Mouse (Mus musculus) hindbrain, embryonic 10.5 days (tissue): Measurements from ENCODE around the gene Ehd1. TPM values are rescaled to one million over a fixed set of nuclear protein-coding genes. Genes with fewer than 3 reads are reported as not detected.
A peak's percentile ranks its signal among the peaks of the same experiment; 100 is the strongest.

Experiments
- DNase-seq: peaks from one replicate; pipeline ENCODE4 v3.0.0-alpha.2; 2017; ENCODE audit warnings: low spot score
- H3K27ac ChIP-seq: fragments of 300-500 bp; sonication (generic); 2 replicates; pipeline ENCODE4 v1.5.1; 2016; ENCODE audit warnings: mild to moderate bottlenecking, moderate library complexity
- H3K27me3 ChIP-seq: fragments of 300-500 bp; sonication (generic); 2 replicates; pipeline ENCODE4 v1.6.1; 2016; ENCODE audit warnings: mild to moderate bottlenecking; ENCODE audit not compliant: poor library complexity, insufficient read depth, severe bottlenecking
- H3K36me3 ChIP-seq: fragments of 300-500 bp; sonication (generic); 2 replicates; pipeline ENCODE4 v1.6.1; 2016; ENCODE audit warnings: mild to moderate bottlenecking, moderate library complexity
- H3K4me1 ChIP-seq: fragments of 300-500 bp; sonication (generic); replicated peaks from 2 replicates; pipeline ENCODE4 v1.6.1; 2016; ENCODE audit warnings: mild to moderate bottlenecking
- H3K4me3 ChIP-seq: fragments of 300-500 bp; sonication (generic); 2 replicates; pipeline ENCODE4 v1.5.1; 2016; ENCODE audit warnings: mild to moderate bottlenecking, moderate library complexity
- H3K9me3 ChIP-seq: fragments of 300-500 bp; sonication (generic); 2 replicates; pipeline ENCODE4 v1.6.1; 2016; ENCODE audit warnings: mild to moderate bottlenecking, moderate library complexity
- WGBS: fragments of 180-500 bp; shearing (Covaris S2); methylation state at CpG from one replicate; pipeline ENCODE4 v1.1.7; 2016; 5-methylcytosine and 5-hydroxymethylcytosine counted together
- polyA plus RNA-seq: library from polyadenylated mRNA; unstranded; fragments of >200 nt; fragmentation: Nextera tagmentation; extraction: Ambion mirVana; gene quantifications from 2 replicates; pipeline ENCODE4 v1.2.1, GENCODE M21; 2016

The Ehd1 gene
- 87.8 and 103 TPM in 2 replicates for polyA plus RNA-seq

DNA sequence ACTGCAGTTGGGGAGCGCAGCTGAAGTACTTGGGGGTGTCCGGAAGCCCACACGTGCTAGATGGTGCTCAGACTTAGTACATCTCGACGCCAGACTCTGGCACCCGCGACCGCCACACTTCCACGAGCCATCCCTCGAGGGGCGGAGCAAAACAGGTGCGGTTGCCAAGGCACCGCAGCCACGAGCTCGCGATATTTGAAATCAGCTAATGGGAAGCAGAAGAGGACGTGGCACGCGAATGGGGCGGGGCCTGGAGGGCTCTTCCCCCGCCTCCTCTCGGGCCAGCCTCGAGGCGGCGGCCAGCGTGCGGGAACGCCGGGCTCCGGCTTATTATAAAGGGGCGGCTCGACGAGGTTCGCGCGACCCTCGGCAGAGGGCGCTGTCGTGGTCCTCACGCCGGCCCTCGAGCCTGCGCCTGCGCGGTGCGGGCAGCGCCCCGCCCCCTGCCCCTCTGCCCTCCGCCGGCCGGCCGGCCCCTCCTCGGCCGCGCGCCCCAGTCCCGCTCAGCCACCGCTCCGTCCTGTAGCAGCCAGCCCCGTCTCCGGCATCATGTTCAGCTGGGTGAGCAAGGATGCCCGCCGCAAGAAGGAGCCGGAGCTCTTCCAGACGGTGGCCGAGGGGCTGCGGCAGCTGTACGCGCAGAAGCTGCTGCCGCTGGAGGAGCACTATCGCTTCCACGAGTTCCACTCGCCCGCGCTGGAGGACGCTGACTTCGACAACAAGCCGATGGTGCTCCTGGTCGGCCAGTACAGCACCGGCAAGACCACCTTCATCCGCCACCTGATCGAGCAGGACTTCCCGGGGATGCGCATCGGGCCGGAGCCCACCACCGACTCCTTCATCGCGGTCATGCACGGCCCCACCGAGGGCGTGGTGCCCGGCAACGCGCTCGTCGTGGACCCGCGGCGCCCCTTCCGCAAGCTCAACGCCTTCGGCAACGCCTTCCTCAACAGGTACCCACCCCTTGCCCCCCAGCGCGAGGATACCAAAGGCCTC lies at the start of gene Ehd1:
Ehd1 (plus strand) TSS at position 300 of the 996 bp plus-strand sequence.
- WGBS: under 1% methylated on average over 106 of the region's 106 CpGs
- peaks cover 56% of the 10 kb centered on the region for H3K4me1 ChIP-seq
- H3K4me3 ChIP-seq: peak within 1 kb of the TSS; percentile 94
- peak within 1 kb of the TSS; percentile 92 for H3K27ac ChIP-seq
- peaks cover 27% of the 10 kb centered on the region for H3K36me3 ChIP-seq
- no peaks in the 10 kb centered on the region for H3K9me3 ChIP-seq
- DNase-seq: peak; percentile 98
- H3K27me3 ChIP-seq: no peaks in the 10 kb centered on the region

DNA sequence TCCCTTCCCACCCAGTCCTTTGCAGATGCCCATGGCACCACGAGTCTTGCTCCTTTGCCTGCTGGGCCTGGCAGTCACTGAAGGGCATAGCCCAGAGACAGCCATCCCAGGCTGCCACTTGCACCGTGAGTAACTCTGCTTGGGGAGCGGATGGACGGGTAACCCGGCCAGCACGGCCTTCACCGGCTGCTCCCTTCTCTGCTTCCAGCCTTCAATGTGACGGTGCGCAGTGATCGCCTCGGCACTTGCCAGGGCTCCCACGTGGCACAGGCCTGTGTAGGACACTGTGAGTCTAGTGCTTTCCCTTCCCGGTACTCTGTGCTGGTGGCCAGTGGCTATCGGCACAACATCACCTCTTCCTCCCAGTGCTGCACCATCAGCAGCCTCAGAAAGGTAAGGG lies 49.8 kb upstream of the Ehd1 start:
- WGBS: 89% methylated on average over 14 of the region's 14 CpGs
- no peak overlapping the region; the same call in 1 of the 2 replicates for H3K27ac ChIP-seq
- H3K4me3 ChIP-seq: no peak overlapping the region
- no peaks in the 10 kb centered on the region for H3K9me3 ChIP-seq
- H3K27me3 ChIP-seq: no peaks in the 10 kb centered on the region
- H3K4me1 ChIP-seq: peaks cover 12% of the 10 kb centered on the region
- no peak for DNase-seq
- peaks cover 53% of the 10 kb centered on the region for H3K36me3 ChIP-seq

DNA sequence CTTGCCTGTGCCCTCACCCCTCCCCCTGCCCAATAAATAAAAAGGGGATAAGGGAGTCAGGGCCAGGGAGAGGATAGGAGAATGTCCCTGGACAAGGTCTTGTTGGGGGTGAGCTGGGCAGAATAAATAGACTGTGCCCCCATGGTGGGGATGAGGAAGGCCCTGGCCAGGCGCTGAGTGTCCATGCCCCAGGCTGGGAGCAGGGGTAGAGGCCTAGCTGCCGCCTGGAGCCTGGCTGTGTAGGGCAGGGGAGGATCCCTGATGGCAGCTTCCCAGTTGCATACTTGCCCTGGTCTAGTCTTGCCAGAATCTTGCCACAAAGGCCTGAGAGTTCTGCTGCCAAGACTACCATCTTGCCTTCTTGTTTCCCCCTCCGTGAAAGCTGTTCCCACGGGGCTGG lies 48.7 kb upstream of the Ehd1 start:
- no peak for DNase-seq
- H3K27me3 ChIP-seq: no peaks in the 10 kb centered on the region
- H3K4me3 ChIP-seq: no peak overlapping the region
- no peak overlapping the region for H3K27ac ChIP-seq
- WGBS: 85% methylated on average over 4 of the region's 4 CpGs
- peaks cover 62% of the 10 kb centered on the region for H3K36me3 ChIP-seq
- peaks cover 12% of the 10 kb centered on the region for H3K4me1 ChIP-seq
- H3K9me3 ChIP-seq: no peaks in the 10 kb centered on the region

DNA sequence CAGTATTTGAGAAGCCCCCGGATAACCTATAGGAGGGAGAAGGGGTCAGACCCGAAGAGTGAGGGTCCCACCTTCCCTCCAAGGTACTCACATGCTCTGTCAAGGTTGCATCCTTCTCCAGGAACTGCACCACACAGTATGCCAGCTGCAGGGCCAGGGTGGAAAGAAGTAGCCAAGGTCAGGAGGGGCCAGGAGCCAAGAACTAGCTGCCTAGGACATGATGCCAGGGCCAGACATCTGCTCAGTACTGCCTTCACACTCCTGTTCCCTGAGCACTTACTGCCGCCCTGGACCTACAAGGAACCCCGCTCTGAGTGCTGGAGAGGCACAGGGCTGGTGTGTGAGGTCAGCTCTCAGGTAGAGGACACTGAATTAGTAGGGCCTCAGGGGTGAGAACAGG lies 46.1 kb upstream of the Ehd1 start:
- WGBS: 91% methylated on average over 4 of the region's 4 CpGs

DNA sequence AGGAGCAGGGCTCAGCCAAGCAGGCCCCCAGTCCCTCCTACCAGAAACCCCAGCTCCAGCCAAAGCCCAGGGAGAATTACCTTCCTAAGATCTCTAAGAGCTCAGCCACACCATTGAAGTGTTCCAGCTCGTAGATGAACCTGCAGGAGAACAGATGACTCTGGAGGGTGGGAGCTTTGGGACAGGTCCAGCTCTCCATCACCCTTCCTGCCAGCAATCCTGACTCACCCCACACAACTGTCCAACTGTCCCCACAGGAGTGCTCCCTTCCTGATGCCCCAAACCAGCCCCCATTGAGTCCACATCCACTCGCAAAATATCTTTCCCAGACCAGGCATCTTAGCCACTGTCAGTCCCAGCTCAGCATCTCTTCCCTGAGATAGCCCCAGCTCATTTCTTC lies 45.5 kb upstream of the Ehd1 start:
- no peak for DNase-seq
- Histone ChIP-seq H3K4me3 (no peak overlapping the region), H3K36me3 (peaks cover 72% of the 10 kb centered on the region), H3K4me1 (peaks cover 34% of the 10 kb centered on the region), H3K9me3 (no peaks in the 10 kb centered on the region), H3K27me3 (no peaks in the 10 kb centered on the region), H3K27ac (no peak overlapping the region)
- 88% methylated on average over 2 of the region's 2 CpGs for WGBS

More for the DNA sequence above, 46.1 kb upstream of the Ehd1 start:
- H3K27me3 ChIP-seq: no peaks in the 10 kb centered on the region
- H3K9me3 ChIP-seq: no peaks in the 10 kb centered on the region
- peaks cover 30% of the 10 kb centered on the region for H3K4me1 ChIP-seq
- DNase-seq: no peak
- H3K36me3 ChIP-seq: peaks cover 72% of the 10 kb centered on the region
- H3K4me3 ChIP-seq: no peak overlapping the region
- no peak overlapping the region for H3K27ac ChIP-seq

DNA sequence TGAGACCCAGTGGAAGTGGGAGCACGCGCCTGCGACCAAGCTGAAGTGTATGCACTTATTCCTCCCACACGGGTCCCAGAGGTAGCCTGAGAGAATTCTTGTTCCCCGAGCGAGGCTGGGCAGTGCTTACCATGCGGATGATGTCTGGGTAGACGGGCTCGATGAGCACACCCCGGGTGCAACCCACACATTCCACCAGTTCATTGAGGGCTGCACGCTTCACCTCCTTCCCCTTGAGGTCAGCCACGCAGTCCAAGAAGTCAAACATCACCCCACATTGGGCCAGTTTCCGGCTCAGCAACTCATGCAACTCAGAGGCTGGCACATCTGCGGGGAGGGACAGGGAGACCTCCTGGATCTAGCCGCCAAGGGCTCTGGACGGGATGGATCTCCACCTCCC lies 42.9 kb upstream of the Ehd1 start:
- Histone ChIP-seq H3K27ac (no peak overlapping the region), H3K4me3 (no peak overlapping the region), H3K27me3 (no peaks in the 10 kb centered on the region), H3K36me3 (peaks cover 50% of the 10 kb centered on the region), H3K9me3 (no peaks in the 10 kb centered on the region), H3K4me1 (peaks cover 30% of the 10 kb centered on the region)
- 87% methylated on average over 16 of the region's 16 CpGs for WGBS
- DNase-seq: no peak

DNA sequence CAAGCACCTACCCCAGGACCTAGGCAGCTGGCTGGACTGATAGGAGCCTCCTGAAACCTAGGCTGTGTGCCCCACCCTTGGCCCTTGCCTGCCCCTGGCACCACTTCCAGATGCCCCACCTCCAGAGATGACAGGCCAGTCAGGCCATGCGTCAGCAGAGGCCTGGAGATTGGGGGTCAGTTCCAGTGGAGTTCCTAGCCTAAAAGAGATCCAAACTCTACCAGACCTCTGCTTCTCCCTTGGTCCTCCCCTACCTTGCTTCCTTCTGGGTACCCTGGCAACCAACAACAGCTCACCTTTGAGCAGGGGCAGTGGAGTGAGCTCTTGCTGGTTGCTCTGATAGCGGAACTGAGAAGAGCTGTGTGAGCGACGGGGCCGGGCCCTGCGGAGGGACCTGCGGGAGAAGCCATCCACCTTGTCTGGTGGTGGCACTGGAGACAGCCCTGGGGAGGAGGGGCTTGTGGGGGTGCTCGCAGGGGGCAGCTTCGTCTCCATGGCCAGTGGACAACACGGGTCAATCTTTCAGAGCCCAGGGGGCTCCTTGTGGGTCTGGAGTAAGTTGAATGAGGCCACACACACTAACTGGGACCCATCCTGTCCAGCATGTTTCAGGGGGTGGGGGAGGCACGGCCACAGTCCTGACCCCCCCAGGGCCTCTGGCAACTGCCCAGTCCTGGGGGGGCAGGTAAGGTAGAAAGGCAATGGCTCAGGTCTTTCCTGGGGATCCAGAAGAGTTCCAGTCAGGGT lies 42.0 kb upstream of the Ehd1 start:
- H3K4me3 ChIP-seq: peak overlapping the region; percentile 90
- H3K27me3 ChIP-seq: no peaks in the 10 kb centered on the region
- WGBS: 62% methylated on average over 11 of the region's 11 CpGs
- H3K4me1 ChIP-seq: peaks cover 30% of the 10 kb centered on the region
- H3K27ac ChIP-seq: peak overlapping the region; percentile 96
- peaks cover 41% of the 10 kb centered on the region for H3K36me3 ChIP-seq
- H3K9me3 ChIP-seq: no peaks in the 10 kb centered on the region
- DNase-seq: no peak

DNA sequence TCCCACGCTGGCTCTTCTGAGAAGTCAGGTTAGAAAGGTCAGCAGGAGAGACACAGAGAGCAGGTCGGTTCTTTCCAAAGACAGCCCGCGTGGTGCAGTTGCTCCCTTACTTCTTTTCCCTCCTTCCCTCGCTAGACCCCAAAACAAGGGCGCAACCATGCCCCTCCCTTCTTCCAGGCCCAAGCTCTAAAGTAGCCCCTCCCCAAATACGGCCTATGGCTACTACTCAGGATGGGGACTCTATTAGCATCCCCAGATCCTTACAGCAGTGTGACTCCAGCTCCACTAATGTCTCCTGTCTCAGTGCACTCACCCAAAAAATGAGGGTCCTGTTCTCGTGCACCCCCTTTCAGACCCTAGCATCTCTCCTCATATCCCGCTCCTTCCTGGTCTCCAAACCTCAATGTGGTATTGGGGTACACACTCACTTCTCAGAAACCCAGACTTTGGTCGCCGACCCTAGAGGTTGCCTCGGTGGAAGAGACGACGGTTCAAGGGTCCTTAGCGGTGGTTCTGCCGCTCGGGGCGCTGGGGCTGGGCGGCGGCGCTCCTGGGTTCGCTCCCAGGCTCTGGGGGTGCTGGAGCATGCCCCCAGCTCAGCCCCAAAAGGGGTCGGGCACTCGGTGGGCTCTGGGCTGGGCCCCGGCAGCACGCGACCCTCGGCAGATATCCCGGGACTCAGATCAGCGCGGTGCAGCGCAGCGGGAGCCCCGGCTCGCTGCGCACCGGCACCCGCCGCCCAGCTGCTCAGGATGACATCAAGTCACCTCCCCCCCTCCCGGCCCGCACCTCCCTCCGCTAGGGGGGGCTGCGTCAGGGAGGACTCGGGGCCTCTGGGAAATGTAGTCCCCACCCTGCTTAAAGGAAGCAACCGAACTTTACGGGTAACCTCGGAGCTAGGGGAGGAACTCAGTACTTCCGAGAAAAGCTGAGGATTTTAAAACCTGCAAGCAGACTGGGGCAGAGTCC lies 41.2 kb upstream of the Ehd1 start, which contains the start of gene Ppp2r5b:
Ppp2r5b (minus strand) TSS at position 789 of the 969 bp plus-strand sequence.
- peaks cover 33% of the 10 kb centered on the region for H3K36me3 ChIP-seq
- peaks cover 30% of the 10 kb centered on the region for H3K4me1 ChIP-seq
- 2% methylated on average over 48 of the region's 48 CpGs for WGBS
- DNase-seq: peak; percentile 91
- H3K27me3 ChIP-seq: no peaks in the 10 kb centered on the region
- no peaks in the 10 kb centered on the region for H3K9me3 ChIP-seq
- peak within 1 kb of the TSS; percentile 90 for H3K4me3 ChIP-seq
- peak within 1 kb of the TSS; percentile 96 for H3K27ac ChIP-seq

DNA sequence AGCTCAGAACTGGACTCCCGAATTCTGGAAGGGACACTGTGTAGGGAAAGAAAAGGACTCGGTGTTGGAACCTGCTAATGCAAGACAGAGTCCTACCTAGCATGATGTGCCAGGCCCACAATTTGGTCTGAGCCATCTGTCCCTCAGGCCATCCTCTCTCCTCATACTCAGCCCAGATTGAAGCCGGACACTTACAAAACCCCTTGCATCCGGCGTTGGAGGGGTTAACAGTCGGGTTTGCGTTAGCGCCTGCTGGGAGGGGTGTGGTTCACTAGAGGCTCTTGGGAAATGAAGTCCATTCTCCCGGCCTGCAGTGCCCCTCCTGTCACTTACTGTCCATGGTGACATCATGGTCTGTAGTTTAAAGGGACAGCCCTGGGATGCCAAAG lies 40.5 kb upstream of the Ehd1 start:
- Histone ChIP-seq H3K4me3 (peak overlapping the region; percentile 90), H3K36me3 (peaks cover 26% of the 10 kb centered on the region), H3K4me1 (peaks cover 30% of the 10 kb centered on the region), H3K27ac (peak overlapping the region; percentile 96), H3K9me3 (no peaks in the 10 kb centered on the region), H3K27me3 (no peaks in the 10 kb centered on the region)
- peak; percentile 93 for DNase-seq
- 0% methylated on average over 9 of the region's 9 CpGs for WGBS

DNA sequence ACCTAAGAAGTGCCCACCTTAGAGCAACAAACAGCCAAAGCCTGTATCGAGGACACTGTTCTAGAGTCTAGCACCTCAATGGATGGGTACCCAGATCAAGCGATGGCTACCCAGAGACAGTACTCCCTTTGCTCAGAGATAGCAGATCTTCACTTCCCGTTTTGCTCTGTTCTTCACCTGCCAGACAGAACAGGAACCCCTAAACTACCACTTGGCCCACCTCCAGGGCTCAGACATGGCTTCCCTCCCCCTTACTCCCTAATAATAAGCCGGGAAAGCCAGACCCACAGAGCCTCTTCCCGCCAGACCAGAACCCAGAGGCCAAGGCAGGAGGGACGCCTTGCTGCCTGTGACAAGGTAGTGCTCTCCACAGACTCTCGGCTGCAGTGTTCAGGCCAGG lies 39.7 kb upstream of the Ehd1 start:
- DNase-seq: no peak
- H3K36me3 ChIP-seq: peaks cover 18% of the 10 kb centered on the region
- no peaks in the 10 kb centered on the region for H3K27me3 ChIP-seq
- no peaks in the 10 kb centered on the region for H3K9me3 ChIP-seq
- 72% methylated on average over 7 of the region's 7 CpGs for WGBS
- peak overlapping the region; percentile 96 for H3K27ac ChIP-seq
- peaks cover 33% of the 10 kb centered on the region for H3K4me1 ChIP-seq
- peak overlapping the region; percentile 90; the same call in 1 of the 2 replicates for H3K4me3 ChIP-seq

DNA sequence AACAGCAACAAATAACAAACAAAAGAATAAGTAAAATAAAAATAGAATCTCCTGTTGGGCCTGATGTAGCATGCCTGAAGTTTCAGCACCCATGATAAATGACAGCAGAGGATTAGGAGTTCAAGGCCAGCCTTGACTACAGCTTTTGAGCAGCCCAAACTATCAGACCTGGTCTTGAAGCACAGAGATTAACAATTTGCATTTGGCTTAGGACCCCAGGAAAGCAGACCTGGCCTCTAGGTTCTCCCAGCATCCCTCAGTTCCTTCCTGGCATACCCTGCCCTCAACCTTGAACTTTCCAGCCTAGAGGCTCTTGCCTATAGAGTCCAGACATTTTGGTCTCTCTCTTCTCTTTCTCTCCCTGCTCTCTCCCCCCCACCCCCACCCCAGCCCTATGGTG lies 37.8 kb upstream of the Ehd1 start:
- H3K27me3 ChIP-seq: no peaks in the 10 kb centered on the region
- H3K27ac ChIP-seq: no peak overlapping the region
- peaks cover 2% of the 10 kb centered on the region; the same call in 1 of the 2 replicates for H3K36me3 ChIP-seq
- no peaks in the 10 kb centered on the region for H3K9me3 ChIP-seq
- peaks cover 51% of the 10 kb centered on the region for H3K4me1 ChIP-seq
- H3K4me3 ChIP-seq: no peak overlapping the region
- no peak for DNase-seq

DNA sequence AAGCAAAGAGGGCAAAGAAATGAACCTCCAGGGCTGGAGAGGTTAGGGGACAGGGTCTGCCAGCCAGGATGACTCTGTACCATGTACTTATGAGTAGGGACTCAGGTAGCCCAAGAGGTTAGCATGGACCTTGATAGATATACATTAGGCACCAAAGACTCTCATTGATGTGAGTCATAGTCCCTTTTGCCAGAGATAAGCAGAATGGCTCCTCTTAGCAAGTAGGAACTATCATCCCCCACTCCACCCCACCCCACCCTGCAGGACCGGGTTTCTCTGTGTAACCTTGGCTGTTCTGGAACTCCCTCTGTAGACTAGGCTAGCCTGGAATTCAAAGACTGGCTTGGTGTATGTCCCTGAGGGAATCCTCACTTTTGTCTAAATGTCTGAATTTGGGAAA lies 36.4 kb upstream of the Ehd1 start:
- no peak for DNase-seq
- peaks cover 37% of the 10 kb centered on the region for H3K4me1 ChIP-seq
- H3K4me3 ChIP-seq: no peak overlapping the region
- H3K9me3 ChIP-seq: no peaks in the 10 kb centered on the region
- H3K27ac ChIP-seq: no peak overlapping the region
- peaks cover 13% of the 10 kb centered on the region for H3K36me3 ChIP-seq
- 61% methylated on average over 1 of the region's 1 CpGs for WGBS
- H3K27me3 ChIP-seq: no peaks in the 10 kb centered on the region
